In the genomic region with DNA sequence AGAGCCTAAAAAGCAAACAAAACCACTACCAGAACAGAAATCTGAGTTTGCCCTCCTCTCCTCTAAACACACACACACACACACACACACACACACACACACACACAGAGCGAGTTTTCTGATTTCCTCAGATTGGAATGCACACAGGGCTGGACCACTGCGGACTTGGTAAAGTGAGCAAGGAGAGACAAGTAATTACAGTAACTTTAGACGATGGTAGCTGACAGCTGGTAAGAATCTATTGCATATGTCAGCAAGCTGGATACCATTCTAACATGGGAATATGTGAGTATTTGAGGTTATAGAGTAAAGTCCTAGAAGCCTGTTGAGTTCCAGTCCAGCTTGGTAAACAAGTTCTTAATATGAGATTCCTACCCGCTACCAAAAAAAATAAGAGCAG, we compare ENCODE assay signal across 29 mouse cellular contexts. TPM values are rescaled to one million over a fixed set of nuclear protein-coding genes. Genes with fewer than 3 reads are reported as not detected.
DNase-seq lines count a peak whose midpoint lies in the region; ATAC-seq and TF ChIP-seq lines count a peak whose summit lies in the region.
"Had no signal": no experiment of that assay in that cellular context is flagged by ENCODE, and none has a peak within 500 bp of the region (broad histone marks: within the 10 kb centered on the region; RNA-seq: fewer than 3 reads in every experiment).

No protein-coding gene starts in this region.

- 34% methylated on average over 4 of the region's 4 CpGs for WGBS in kidney, postnatal 0 days
- 60% methylated on average over 4 of the region's 4 CpGs for WGBS in embryonic facial prominence, embryonic 10.5 days
- WGBS in embryonic facial prominence, embryonic 14.5 days = 31% methylated on average over 4 of the region's 4 CpGs

- ATAC-seq in kidney, postnatal 0 days (replicated peaks; ENCODE audit: low FRiP score, low read depth) = no peak
- peak; percentile 81; the same call in 1 of the 2 replicates for ATAC-seq in embryonic facial prominence, embryonic 14.5 days (ENCODE audit: low read depth)
- ATAC-seq: activated CD4-positive, CD25-positive, alpha-beta regulatory T cell, adult 4 months; CD4-positive, CD25-positive, alpha-beta regulatory T cell, adult 4 months; forebrain, embryonic 14.5 days; forebrain, embryonic 16.5 days; Patski had no signal

- H3K36me3 ChIP-seq in kidney, postnatal 0 days (ENCODE audit: insufficient read depth, low read length) = no peaks in the 10 kb centered on the region
- H3K36me3 ChIP-seq in embryonic facial prominence, embryonic 10.5 days (replicated peaks) = no peaks in the 10 kb centered on the region
- no peaks in the 10 kb centered on the region for H3K36me3 ChIP-seq in embryonic facial prominence, embryonic 14.5 days (ENCODE audit: control insufficient read depth, insufficient read depth, low read length)
- H3K36me3 ChIP-seq: embryonic facial prominence, embryonic 12.5 days; embryonic facial prominence, embryonic 15.5 days; forebrain, embryonic 10.5 days; forebrain, embryonic 12.5 days; G1E had no signal

- H3K9ac ChIP-seq in kidney, postnatal 0 days (ENCODE audit: low read depth, low read length) = no peak overlapping the region
- no peak overlapping the region for H3K9ac ChIP-seq in embryonic facial prominence, embryonic 14.5 days (ENCODE audit: low read depth, low read length)
- H3K9ac ChIP-seq: embryonic facial prominence, embryonic 12.5 days; embryonic facial prominence, embryonic 15.5 days; forebrain, embryonic 12.5 days had no signal

- intact Hi-C loops in heart, postnatal 10 days (cut with DNase I) = no loop called here

- peak; percentile 5 for DNase-seq in heart, adult 11 months
- DNase-seq in heart, postnatal 10 days = no peak
- peak; percentile 61 for DNase-seq in kidney, postnatal 0 days (ENCODE audit: low spot score)
- no peak for DNase-seq in kidney, postnatal 14 days
- DNase-seq in embryonic facial prominence, embryonic 10.5 days (ENCODE audit: low spot score) = peak; percentile 40
- peak; percentile 70 for DNase-seq in embryonic facial prominence, embryonic 14.5 days (ENCODE audit: low spot score)
- no peak for DNase-seq in yolk sac, embryonic 10.5 days (ENCODE audit: low spot score)
- DNase-seq: adrenal gland, adult 8-10 months; adrenal gland, postnatal 14 days; adrenal gland, postnatal 36 days; B cell, adult 2 months; cerebellum, adult 11-12 months; cerebellum, adult 2 months; cerebellum, adult 9-10 months; cerebellum, postnatal 10 days; cerebellum, postnatal 25 days had no signal

- H3K27me3 ChIP-seq in kidney, postnatal 0 days (ENCODE audit: insufficient read depth, low read length) = no peaks in the 10 kb centered on the region
- H3K27me3 ChIP-seq in embryonic facial prominence, embryonic 10.5 days (replicated peaks; ENCODE audit: low read depth, poor library complexity, severe bottlenecking) = no peaks in the 10 kb centered on the region
- no peaks in the 10 kb centered on the region for H3K27me3 ChIP-seq in embryonic facial prominence, embryonic 14.5 days (replicated peaks; ENCODE audit: control insufficient read depth, insufficient read depth, low read length)
- H3K27me3 ChIP-seq: CH12.LX; embryonic facial prominence, embryonic 12.5 days; embryonic facial prominence, embryonic 15.5 days; forebrain, embryonic 12.5 days; Patski had no signal

- no peak overlapping the region for H3K4me3 ChIP-seq in kidney, postnatal 0 days (replicated peaks; ENCODE audit: low read depth, low read length)
- H3K4me3 ChIP-seq in embryonic facial prominence, embryonic 10.5 days = no peak overlapping the region
- no peak overlapping the region for H3K4me3 ChIP-seq in embryonic facial prominence, embryonic 14.5 days (ENCODE audit: low read depth, low read length)
- H3K4me3 ChIP-seq: embryonic facial prominence, embryonic 12.5 days; embryonic facial prominence, embryonic 15.5 days; erythroblast, embryonic 14.5 days; forebrain, embryonic 10.5 days; forebrain, embryonic 12.5 days had no signal

- H3K9me3 ChIP-seq in kidney, postnatal 0 days (replicated peaks; ENCODE audit: low read length) = no peaks in the 10 kb centered on the region
- H3K9me3 ChIP-seq in embryonic facial prominence, embryonic 10.5 days = no peaks in the 10 kb centered on the region
- no peaks in the 10 kb centered on the region for H3K9me3 ChIP-seq in embryonic facial prominence, embryonic 14.5 days (ENCODE audit: control insufficient read depth, low read length)
- H3K9me3 ChIP-seq: embryonic facial prominence, embryonic 12.5 days; embryonic facial prominence, embryonic 15.5 days; forebrain, embryonic 10.5 days; forebrain, embryonic 12.5 days; G1E had no signal

- H3K4me2 ChIP-seq in kidney, postnatal 0 days (ENCODE audit: low read length) = no peak overlapping the region
- no peak overlapping the region for H3K4me2 ChIP-seq in embryonic facial prominence, embryonic 14.5 days (ENCODE audit: low read depth, low read length)
- H3K4me2 ChIP-seq: embryonic facial prominence, embryonic 12.5 days; embryonic facial prominence, embryonic 15.5 days; forebrain, embryonic 12.5 days had no signal

- no peaks in the 10 kb centered on the region for H3K4me1 ChIP-seq in kidney, postnatal 0 days (replicated peaks; ENCODE audit: insufficient read depth, low read length)
- peaks cover 8% of the 10 kb centered on the region for H3K4me1 ChIP-seq in embryonic facial prominence, embryonic 10.5 days
- H3K4me1 ChIP-seq in embryonic facial prominence, embryonic 14.5 days (ENCODE audit: control insufficient read depth, insufficient read depth, low read length) = no peaks in the 10 kb centered on the region; the same call in 1 of the 2 replicates
- H3K4me1 ChIP-seq: embryonic facial prominence, embryonic 15.5 days; forebrain, embryonic 12.5 days had no signal

- no peak overlapping the region for H3K27ac ChIP-seq in kidney, postnatal 0 days
- H3K27ac ChIP-seq in embryonic facial prominence, embryonic 10.5 days (replicated peaks) = no peak overlapping the region
- H3K27ac ChIP-seq in embryonic facial prominence, embryonic 14.5 days (replicated peaks; ENCODE audit: low read depth, low read length) = no peak overlapping the region
- H3K27ac ChIP-seq: embryonic facial prominence, embryonic 12.5 days; embryonic facial prominence, embryonic 15.5 days; forebrain, embryonic 10.5 days; forebrain, embryonic 12.5 days had no signal

- no peak for TF ChIP-seq CTCF in kidney, postnatal 0 days (IDR thresholded peaks at IDR 0.05; ENCODE audit: low read depth)

RNA-seq across cellular contexts. Expression of gene Gm12117, which starts 33.0 kb away (rescaled TPM):
- total RNA-seq in heart, postnatal 10 days (2021) = not detected
- polyA plus RNA-seq in kidney, postnatal 0 days (2015; fragmentation: Nextera tagmentation; extraction: Ambion mirVana) = not detected in 2 replicates
- polyA plus RNA-seq in embryonic facial prominence, embryonic 10.5 days (2016; fragmentation: Nextera tagmentation; extraction: Ambion mirVana) = 0.39 TPM in 1 of 2 replicates, not detected in the other
- polyA plus RNA-seq in embryonic facial prominence, embryonic 14.5 days (2014; fragmentation: Nextera tagmentation; extraction: Ambion mirVana) = not detected in 2 replicates
- total RNA-seq: adrenal gland, adult 18-20 months; adrenal gland, adult 8-10 months; adrenal gland, postnatal 14 days; adrenal gland, postnatal 36 days; CH12.LX had no signal
- polyA plus RNA-seq: activated CD4-positive, CD25-positive, alpha-beta regulatory T cell, adult 4 months; CD4-positive, CD25-positive, alpha-beta regulatory T cell, adult 4 months; embryonic facial prominence, embryonic 12.5 days; embryonic facial prominence, embryonic 15.5 days; erythroblast, embryonic 14.5 days; forebrain, embryonic 10.5 days; forebrain, embryonic 14.5 days; forebrain, embryonic 16.5 days; G1E; Patski had no signal

Comparison
In these comparisons a context has a peak if more than half of its experiments do, and no peak if none do; other contexts are left out.
1. DNase-seq: peak in heart, adult 11 months (single experiment), kidney, postnatal 0 days (single experiment), embryonic facial prominence, embryonic 10.5 days (single experiment) and embryonic facial prominence, embryonic 14.5 days (single experiment); none in heart, postnatal 10 days (0 of 2), kidney, postnatal 14 days (single experiment) and yolk sac, embryonic 10.5 days (single experiment).